Mouse (Mus musculus) cerebellum, postnatal 36 days (tissue): ENCODE measurements around the gene Ei24.

Experiments
- DNase-seq, 2 experiments: peaks; one replicate each; pipeline ENCODE4 v3.0.0; 2021 to 2022; ENCODE audit warnings: mixed read lengths in 2 of 2

The Ei24 gene

GRCm38 (mm10) chr9:36792191-36792590 lies 5.0 kb downstream of the Ei24 start:
- no peak for DNase-seq

GRCm38 (mm10) chr9:36783921-36784320 lies 13.3 kb downstream of the Ei24 start:
- no peak for DNase-seq

- DNase-seq, result no peak
Measured at GRCm38 (mm10) chr9:36769048-36769413, 28.2 kb downstream of the Ei24 start.

- DNase-seq, result peak in 1 of 2 experiments; percentile 48
Measured at GRCm38 (mm10) chr9:36768156-36769047, 28.8 kb downstream of the Ei24 start.

- DNase-seq, result peak; percentile 99
Measured at GRCm38 (mm10) chr9:36767203-36768143, 29.7 kb downstream of the Ei24 start, which contains the start of gene Stt3a. Gene Stt3a, minus strand, starts transcription at chr9:36767679.

- DNase-seq, result no peak
Measured at GRCm38 (mm10) chr9:36764378-36764777, 32.8 kb downstream of the Ei24 start.
